Mouse (Mus musculus) small intestine, adult 10 weeks (tissue): ENCODE data around the gene Ceacam13. TPM values are rescaled to one million over a fixed set of nuclear protein-coding genes. Genes with fewer than 3 reads are reported as not detected.

Source experiments
- polyA plus RNA-seq: library from polyadenylated mRNA; stranded (reverse); fragments of 350-450 nt; fragmentation: Illumina TruSeq; extraction: RNeasy Lipid Tissue Mini Kit (QIAGEN cat#74804); gene quantifications from one replicate; pipeline ENCODE4 v1.2.3, GENCODE M21; 2014; ENCODE audit warnings: low replicate concordance

Gene Ceacam13
- polyA plus RNA-seq = not detected

GRCm38 (mm10) chr7:18009589-18009988, at the start of gene Ceacam13:
TSS of gene Ceacam13 (plus strand) at chr7:18009889.

GRCm38 (mm10) chr7:17971824-17972223, 37.9 kb upstream of the Ceacam13 start, which contains the start of gene Ceacam11:
TSS of gene Ceacam11 (plus strand) at chr7:17972124.

GRCm38 (mm10) chr7:18065629-18066028, 55.9 kb downstream of the Ceacam13 start, which contains the start of gene Ceacam12:
TSS of gene Ceacam12 (plus strand) at chr7:18065929.

Other genes with a start within 250 kb of the Ceacam13 start
- gene Ceacam14, start 197.3 kb upstream of the Ceacam13 start, polyA plus RNA-seq = not detected
- not detected for gene Gm5155, start 138.1 kb upstream of the Ceacam13 start, polyA plus RNA-seq
- not detected for gene Ceacam11, start 37.8 kb upstream of the Ceacam13 start, polyA plus RNA-seq
- not detected for gene Ceacam12, start 56.0 kb downstream of the Ceacam13 start, polyA plus RNA-seq
- not detected for gene Igfl3, start 166.6 kb downstream of the Ceacam13 start, polyA plus RNA-seq
- gene Mill1, start 235.5 kb downstream of the Ceacam13 start, polyA plus RNA-seq = 0.33 TPM